Mouse (Mus musculus) granulocyte monocyte progenitor cell, adult 5-6 weeks (primary cell): Measurements from ENCODE around the gene Lrmda. TPM values are rescaled to one million over a fixed set of nuclear protein-coding genes. Genes with fewer than 3 reads are reported as not detected.

Experiments
- ATAC-seq: replicated peaks from 2 replicates; pipeline ENCODE4 v1.8.0; 2016; ENCODE audit warnings: mild to moderate bottlenecking, moderate TSS enrichment, inconsistent platforms; ENCODE audit not compliant: poor library complexity, severe bottlenecking
- total RNA-seq, 2 experiments: library from RNA; stranded (forward) in 1 of 2; stranded (reverse) in 1 of 2; fragments of 200-712, 200-1000 nt in 1 of 2; fragments of >200 nt in 1 of 2; fragmentation: Nextera tagmentation in 1 of 2; gene quantifications; 2 replicates each; pipeline ENCODE4 v1.2.3; 2014 to 2017

Lrmda gene
- total RNA-seq, 2 experiments from 2014 or later, result 19.3 to 30.9 TPM

- ATAC-seq, result no peak
Measured at GRCm38 (mm10) chr14:22201667-22202066, 182.2 kb downstream of the Lrmda start.

GRCm38 (mm10) chr14:22210601-22211000, 191.1 kb downstream of the Lrmda start:
- no peak for ATAC-seq

- ATAC-seq, result peak; percentile 95
Measured at GRCm38 (mm10) chr14:22218183-22218582, 198.7 kb downstream of the Lrmda start.

GRCm38 (mm10) chr14:22222038-22222437, 202.5 kb downstream of the Lrmda start:
- no peak for ATAC-seq

- no peak for ATAC-seq
Measured at GRCm38 (mm10) chr14:22222574-22222973, 203.1 kb downstream of the Lrmda start.

GRCm38 (mm10) chr14:22226205-22226604, 206.7 kb downstream of the Lrmda start:
- ATAC-seq, result no peak

- ATAC-seq, result no peak
Measured at GRCm38 (mm10) chr14:22228253-22228968, 208.9 kb downstream of the Lrmda start.

- ATAC-seq, result no peak
Measured at GRCm38 (mm10) chr14:22240315-22240714, 220.8 kb downstream of the Lrmda start.

GRCm38 (mm10) chr14:22255458-22255857, 235.9 kb downstream of the Lrmda start:
- no peak for ATAC-seq

GRCm38 (mm10) chr14:22256274-22256673, 236.8 kb downstream of the Lrmda start:
- 0 out of 2 replicates have a peak, but pooled peaks have one; percentile 25 for ATAC-seq

- ATAC-seq, result no peak
Measured at GRCm38 (mm10) chr14:22259376-22260032, 240.0 kb downstream of the Lrmda start.

GRCm38 (mm10) chr14:22260033-22260419, 240.5 kb downstream of the Lrmda start:
- no peak for ATAC-seq

- ATAC-seq, result no peak
Measured at GRCm38 (mm10) chr14:22265229-22265905, 245.9 kb downstream of the Lrmda start.

- no peak for ATAC-seq
Measured at GRCm38 (mm10) chr14:22269812-22270211, 250.3 kb downstream of the Lrmda start.

GRCm38 (mm10) chr14:22278053-22278452, 258.5 kb downstream of the Lrmda start:
- ATAC-seq, result no peak

GRCm38 (mm10) chr14:22279591-22279990, 260.1 kb downstream of the Lrmda start:
- ATAC-seq, result no peak

- ATAC-seq, result no peak
Measured at GRCm38 (mm10) chr14:22281630-22282029, 262.1 kb downstream of the Lrmda start.

- no peak for ATAC-seq
Measured at GRCm38 (mm10) chr14:22282847-22283246, 263.3 kb downstream of the Lrmda start.

- peak; percentile 52 for ATAC-seq
Measured at GRCm38 (mm10) chr14:22283722-22284121, 264.2 kb downstream of the Lrmda start.

GRCm38 (mm10) chr14:22284823-22285517, 265.5 kb downstream of the Lrmda start:
- ATAC-seq, result no peak

- ATAC-seq, result no peak; the same call in 1 of the 2 replicates
Measured at GRCm38 (mm10) chr14:22285826-22286225, 266.3 kb downstream of the Lrmda start.
